Mouse (Mus musculus): ENCODE data around the gene Phb2. TPM values are rescaled to one million over a fixed set of nuclear protein-coding genes. Genes with fewer than 3 reads are reported as not detected.

Gene Phb2
- total RNA-seq, 2 experiments from 2014 or later, result 151 to 160 TPM

- intact Hi-C loops (cut with DNase I), result no loop called here
- DNase-seq (ENCODE audit: extremely low spot score in 1 of 2, low spot score in 2 of 2), result peak in 1 of 2 experiments; percentile 65
These were observed 4.8 kb downstream of the Phb2 start for GRCm38 (mm10) chr6:124716864-124717490.

- intact Hi-C loops (cut with DNase I), result no loop called here
- DNase-seq (ENCODE audit: extremely low spot score in 1 of 2, low spot score in 2 of 2), result no peak
These were observed 5.8 kb downstream of the Phb2 start for GRCm38 (mm10) chr6:124717968-124718367.

- no peak for DNase-seq (ENCODE audit: extremely low spot score in 1 of 2, low spot score in 2 of 2)
- intact Hi-C loops (cut with DNase I), result no loop called here
These were observed 6.6 kb downstream of the Phb2 start for GRCm38 (mm10) chr6:124718703-124719102.

- intact Hi-C loops (cut with DNase I), result no loop called here
- no peak for DNase-seq (ENCODE audit: extremely low spot score in 1 of 2, low spot score in 2 of 2)
These were observed 7.3 kb downstream of the Phb2 start for GRCm38 (mm10) chr6:124719354-124719978.

- intact Hi-C loops (cut with DNase I), result no loop called here
- DNase-seq (ENCODE audit: extremely low spot score in 1 of 2, low spot score in 2 of 2), result no peak
These were observed 8.8 kb downstream of the Phb2 start for GRCm38 (mm10) chr6:124720904-124721303.

GRCm38 (mm10) chr6:124722876-124723473 is 10.8 kb downstream of the Phb2 start:
- no peak for DNase-seq (ENCODE audit: extremely low spot score in 1 of 2, low spot score in 2 of 2)
- intact Hi-C loops (cut with DNase I), result no loop called here

GRCm38 (mm10) chr6:124723541-124723940 is 11.4 kb downstream of the Phb2 start:
- no peak for DNase-seq (ENCODE audit: extremely low spot score in 1 of 2, low spot score in 2 of 2)
- intact Hi-C loops (cut with DNase I), result no loop called here

GRCm38 (mm10) chr6:124724472-124724871 is 12.3 kb downstream of the Phb2 start:
- no peak for DNase-seq (ENCODE audit: extremely low spot score in 1 of 2, low spot score in 2 of 2)
- intact Hi-C loops (cut with DNase I), result no loop called here

GRCm38 (mm10) chr6:124728621-124729020 is 16.5 kb downstream of the Phb2 start:
- no peak for DNase-seq (ENCODE audit: extremely low spot score in 1 of 2, low spot score in 2 of 2)
- intact Hi-C loops (cut with DNase I), result no loop called here

GRCm38 (mm10) chr6:124729850-124730705 is 17.9 kb downstream of the Phb2 start:
- intact Hi-C loops (cut with DNase I), result no loop called here
- no peak for DNase-seq (ENCODE audit: extremely low spot score in 1 of 2, low spot score in 2 of 2)

GRCm38 (mm10) chr6:124731038-124731437 is 18.9 kb downstream of the Phb2 start:
- intact Hi-C loops (cut with DNase I), result no loop called here
- DNase-seq (ENCODE audit: extremely low spot score in 1 of 2, low spot score in 2 of 2), result no peak

- intact Hi-C loops (cut with DNase I), result no loop called here
- peak in 1 of 2 experiments; percentile 80 for DNase-seq (ENCODE audit: extremely low spot score in 1 of 2, low spot score in 2 of 2)
These were observed 20.6 kb downstream of the Phb2 start for GRCm38 (mm10) chr6:124732476-124733370.

GRCm38 (mm10) chr6:124734417-124734816 is 22.3 kb downstream of the Phb2 start:
- intact Hi-C loops (cut with DNase I), result no loop called here
- DNase-seq (ENCODE audit: extremely low spot score in 1 of 2, low spot score in 2 of 2), result no peak

GRCm38 (mm10) chr6:124737040-124737439 is 24.9 kb downstream of the Phb2 start:
- intact Hi-C loops (cut with DNase I), result no loop called here
- DNase-seq (ENCODE audit: extremely low spot score in 1 of 2, low spot score in 2 of 2), result no peak

- intact Hi-C loops (cut with DNase I), result no loop called here
- DNase-seq (ENCODE audit: extremely low spot score in 1 of 2, low spot score in 2 of 2), result peak in 1 of 2 experiments; percentile 62
These were observed 26.4 kb downstream of the Phb2 start, which contains the start of gene Ptpn6 for GRCm38 (mm10) chr6:124738511-124739023. TSS of gene Ptpn6 (minus strand) at chr6:124738714.

GRCm38 (mm10) chr6:124739231-124739796 is 27.2 kb downstream of the Phb2 start:
- no peak for DNase-seq (ENCODE audit: extremely low spot score in 1 of 2, low spot score in 2 of 2)
- intact Hi-C loops (cut with DNase I), result no loop called here

GRCm38 (mm10) chr6:124740211-124740887 is 28.2 kb downstream of the Phb2 start:
- DNase-seq (ENCODE audit: extremely low spot score in 1 of 2, low spot score in 2 of 2), result peak; percentile 52 to 71
- intact Hi-C loops (cut with DNase I), result no loop called here
